Mouse (Mus musculus) liver, embryonic 14.5 days (tissue): ENCODE data around the gene Naif1.
A peak's percentile ranks its signal among the peaks of the same experiment; 100 is the strongest.

Source experiments
- CTCF ChIP-seq: IDR thresholded peaks from 2 replicates; pipeline ENCODE4 v1.5.1; 2016; ENCODE audit warnings: antibody characterized with exemption, low read depth, control low read depth
- EP300 ChIP-seq: IDR thresholded peaks from 2 replicates; pipeline ENCODE4 v1.6.1; 2016; ENCODE audit warnings: antibody characterized with exemption, low read depth

- peak; percentile 92 for TF ChIP-seq CTCF
- TF ChIP-seq EP300: no peak
Measured at GRCm38 (mm10) chr2:32487124-32487623, 36.9 kb downstream of the Naif1 start.
